Mouse (Mus musculus) brown adipose tissue, adult 24 weeks (tissue): ENCODE data around the gene Ctsa. TPM values are rescaled to one million over a fixed set of nuclear protein-coding genes. Genes with fewer than 3 reads are reported as not detected.

Experiments
- H3K27ac ChIP-seq: fragments of 200-500 bp; replicated peaks from 2 replicates; pipeline ENCODE4 v1.5.1; 2012; ENCODE audit warnings: low read depth, mild to moderate bottlenecking, low read length
- H3K4me1 ChIP-seq: fragments of 200-500 bp; 2 replicates; pipeline ENCODE4 v1.6.1; 2012; ENCODE audit warnings: low read length, mixed read lengths; ENCODE audit not compliant: control insufficient read depth, insufficient read depth, insufficient read length
- H3K4me3 ChIP-seq: fragments of 200-500 bp; 2 replicates; pipeline ENCODE4 v1.5.1; 2012; ENCODE audit warnings: low read depth, mild to moderate bottlenecking, low read length, moderate library complexity; ENCODE audit not compliant: insufficient read depth
- polyA plus RNA-seq: library from polyadenylated mRNA; stranded (reverse); fragments of >200 nt; gene quantifications from 2 replicates; pipeline ENCODE4 v1.2.4, GENCODE M21; 2012; ENCODE audit not compliant: missing spikeins, insufficient read depth, insufficient read length

Ctsa gene
- 44.9 and 55.0 TPM in 2 replicates for polyA plus RNA-seq

- H3K4me1 ChIP-seq: peaks cover 7% of the 10 kb centered on the region; the same call in 1 of the 2 replicates
These were observed at the start of gene Ctsa for GRCm38 (mm10) chr2:164832748-164833301. Gene Ctsa (plus strand): TSS chr2:164832873.

GRCm38 (mm10) chr2:164783926-164784581 lies 48.6 kb upstream of the Ctsa start:
- Histone ChIP-seq H3K4me1 (peaks cover 17% of the 10 kb centered on the region), H3K27ac (no peak overlapping the region), H3K4me3 (no peak overlapping the region)

More at GRCm38 (mm10) chr2:164832748-164833301, at the start of gene Ctsa:
- peak within 1 kb of the TSS; percentile 94 for H3K27ac ChIP-seq
- peak within 1 kb of the TSS; percentile 83 for H3K4me3 ChIP-seq

- Histone ChIP-seq H3K27ac (peak overlapping the region; percentile 69), H3K4me3 (peak overlapping the region; percentile 72), H3K4me1 (peaks cover 13% of the 10 kb centered on the region)
These were observed 47.7 kb upstream of the Ctsa start for GRCm38 (mm10) chr2:164784869-164785420.

- peaks cover 13% of the 10 kb centered on the region for H3K4me1 ChIP-seq
- peak within 1 kb of the TSS; percentile 69 for H3K27ac ChIP-seq
- peak within 1 kb of the TSS; percentile 72 for H3K4me3 ChIP-seq
These were observed 46.9 kb upstream of the Ctsa start, which contains the start of gene Snx21 for GRCm38 (mm10) chr2:164785481-164786387. Gene Snx21 (plus strand): TSS chr2:164785823.

- Histone ChIP-seq H3K4me1 (peaks cover 15% of the 10 kb centered on the region), H3K4me3 (peak overlapping the region; percentile 72), H3K27ac (peak overlapping the region; percentile 52)
These were observed 46.2 kb upstream of the Ctsa start for GRCm38 (mm10) chr2:164786388-164786885.

- Histone ChIP-seq H3K27ac (peak overlapping the region; percentile 52; the same call in 1 of the 2 replicates), H3K4me1 (peaks cover 15% of the 10 kb centered on the region), H3K4me3 (peak overlapping the region; percentile 72)
These were observed 45.6 kb upstream of the Ctsa start for GRCm38 (mm10) chr2:164787032-164787431.

GRCm38 (mm10) chr2:164787779-164788178 lies 44.9 kb upstream of the Ctsa start:
- Histone ChIP-seq H3K4me3 (peak overlapping the region; percentile 0; the same call in 1 of the 2 replicates), H3K27ac (0 out of 2 replicates have a peak overlapping the region, but pooled peaks have one; percentile 21), H3K4me1 (peaks cover 18% of the 10 kb centered on the region)

GRCm38 (mm10) chr2:164788411-164788810 lies 44.3 kb upstream of the Ctsa start:
- H3K4me3 ChIP-seq: no peak overlapping the region
- no peak overlapping the region for H3K27ac ChIP-seq
- H3K4me1 ChIP-seq: peaks cover 18% of the 10 kb centered on the region

GRCm38 (mm10) chr2:164790451-164790850 lies 42.2 kb upstream of the Ctsa start:
- Histone ChIP-seq H3K4me1 (peaks cover 16% of the 10 kb centered on the region), H3K4me3 (no peak overlapping the region), H3K27ac (peak overlapping the region; percentile 8; the same call in 1 of the 2 replicates)

- H3K4me1 ChIP-seq: peaks cover 12% of the 10 kb centered on the region
- H3K4me3 ChIP-seq: no peak overlapping the region
- no peak overlapping the region for H3K27ac ChIP-seq
These were observed 40.8 kb upstream of the Ctsa start for GRCm38 (mm10) chr2:164791841-164792261.

- peaks cover 8% of the 10 kb centered on the region for H3K4me1 ChIP-seq
- no peak overlapping the region for H3K4me3 ChIP-seq
- no peak overlapping the region for H3K27ac ChIP-seq
These were observed 40.1 kb upstream of the Ctsa start for GRCm38 (mm10) chr2:164792400-164793190.

GRCm38 (mm10) chr2:164793236-164793635 lies 39.4 kb upstream of the Ctsa start:
- Histone ChIP-seq H3K4me1 (peaks cover 5% of the 10 kb centered on the region), H3K4me3 (no peak overlapping the region), H3K27ac (peak overlapping the region; percentile 4; the same call in 1 of the 2 replicates)

- peaks cover 5% of the 10 kb centered on the region for H3K4me1 ChIP-seq
- no peak overlapping the region for H3K27ac ChIP-seq
- H3K4me3 ChIP-seq: no peak overlapping the region
These were observed 38.9 kb upstream of the Ctsa start for GRCm38 (mm10) chr2:164793772-164794171.

- Histone ChIP-seq H3K4me1 (peaks cover 5% of the 10 kb centered on the region), H3K27ac (no peak overlapping the region), H3K4me3 (no peak overlapping the region)
These were observed 38.4 kb upstream of the Ctsa start for GRCm38 (mm10) chr2:164794293-164794692.
